Mouse (Mus musculus): Measurements from ENCODE around the gene Dgcr2.

Dgcr2 gene

DNA sequence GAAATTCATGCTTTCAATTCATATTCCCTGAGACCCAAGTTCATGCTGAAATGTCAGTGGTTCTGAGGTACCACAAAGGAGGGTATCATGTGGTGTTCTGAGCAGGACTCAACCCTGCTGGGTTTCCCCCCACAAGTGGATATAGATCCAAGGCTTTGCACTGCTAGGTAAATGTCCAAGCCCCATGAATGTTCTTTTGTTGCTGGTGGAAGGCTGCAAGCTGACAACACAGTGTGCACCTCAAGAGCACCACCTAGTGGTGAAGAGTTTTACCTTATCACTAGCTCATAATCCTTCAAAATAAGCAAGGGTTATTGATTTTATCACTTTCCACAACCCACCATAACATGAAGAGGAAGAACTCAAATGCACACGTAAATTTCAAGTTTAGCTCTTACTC, 49.4 kb downstream of the Dgcr2 start:
- DNase-seq (ENCODE audit: low spot score): peak; percentile 29

DNA sequence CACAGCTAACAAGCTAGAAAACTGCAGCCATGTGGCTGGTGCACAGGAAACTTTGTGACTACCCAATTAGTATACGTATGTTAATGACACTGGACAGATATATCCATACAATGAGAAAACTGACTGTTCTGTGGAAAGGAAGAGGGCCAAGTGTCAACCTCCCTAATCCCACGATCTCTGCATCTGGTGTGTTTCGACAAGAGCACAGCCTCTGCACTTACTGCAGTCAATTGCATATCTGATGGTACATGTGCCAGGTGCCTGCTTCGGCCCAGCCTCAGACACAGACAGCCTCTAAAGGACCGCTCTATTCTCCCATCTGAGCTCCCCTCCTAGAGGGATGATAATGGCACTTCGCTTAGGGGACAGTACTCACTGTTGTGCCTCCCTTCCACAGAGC, 49.9 kb downstream of the Dgcr2 start:
- no peak for DNase-seq (ENCODE audit: low spot score)

DNA sequence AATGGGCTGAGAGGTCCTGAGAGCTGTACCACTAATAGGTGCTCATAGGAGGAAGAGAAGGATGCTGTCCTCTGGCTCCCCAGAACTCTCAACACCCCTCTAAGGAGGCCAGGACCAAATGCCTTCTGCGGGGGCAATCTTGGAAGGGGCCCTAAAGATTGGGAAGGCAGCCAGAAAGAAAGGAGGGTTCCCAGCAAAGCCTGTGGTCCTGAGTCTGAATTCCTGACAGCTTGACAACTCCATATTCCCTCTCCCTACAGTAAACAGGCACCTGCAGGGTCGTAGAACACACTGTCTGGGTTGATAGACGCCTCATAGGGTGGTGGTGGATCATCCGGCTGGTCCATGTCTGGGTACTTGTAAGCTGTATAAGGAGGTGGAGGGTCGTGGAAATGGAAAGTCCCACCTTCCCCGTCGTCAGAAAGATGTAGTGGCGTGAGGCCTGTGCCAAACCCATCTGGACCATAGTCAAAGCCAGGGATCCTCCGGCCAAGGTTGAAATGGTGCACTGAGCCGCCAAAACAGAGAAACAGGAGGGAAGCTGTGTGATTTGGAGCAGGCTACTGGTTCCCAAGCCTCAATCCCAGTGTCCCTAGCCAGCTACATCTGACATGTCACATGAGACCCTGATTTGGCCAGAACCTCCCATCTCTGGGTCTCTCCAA, 54.5 kb downstream of the Dgcr2 start:
- no peak for DNase-seq (ENCODE audit: low spot score)

DNA sequence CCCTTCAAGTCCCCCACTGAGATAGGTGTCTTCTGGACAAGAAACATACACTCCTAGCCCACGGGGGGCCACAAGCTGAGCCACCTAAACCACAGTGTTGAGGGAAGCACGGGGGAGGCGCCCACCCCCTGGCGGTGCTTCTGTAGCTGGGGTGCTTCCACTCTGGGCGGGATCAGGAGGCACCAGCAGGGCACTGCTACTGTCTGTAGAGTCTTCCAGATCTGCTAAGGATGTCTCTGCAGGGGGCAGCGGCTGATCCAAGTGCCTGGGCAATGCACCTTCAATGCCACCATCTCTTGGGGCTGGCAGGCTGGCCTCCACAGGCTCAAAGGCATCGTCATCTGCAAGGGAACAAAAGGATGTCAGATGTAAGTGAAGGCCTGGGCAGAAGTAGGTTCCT, 55.9 kb downstream of the Dgcr2 start:
- no peak for DNase-seq (ENCODE audit: low spot score)

DNA sequence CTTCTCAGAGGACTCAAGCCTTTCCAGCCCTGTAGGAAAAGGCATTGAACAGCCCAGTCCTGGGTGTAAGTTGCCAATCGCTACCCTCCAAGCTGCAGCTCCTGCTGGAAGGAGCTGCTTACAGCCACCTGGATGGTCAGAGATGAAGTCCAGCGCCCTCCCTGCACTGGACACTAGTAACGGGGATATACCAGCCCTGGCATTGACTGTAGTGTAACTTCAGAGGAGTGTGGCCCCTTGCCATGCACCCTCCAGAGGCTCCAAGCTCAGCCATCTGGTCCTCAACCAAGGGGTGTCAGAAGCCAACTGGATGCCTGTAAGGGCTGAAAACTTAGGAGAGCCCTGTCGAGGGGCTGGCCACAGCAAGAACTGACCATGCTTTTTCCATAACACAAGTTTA, 58.4 kb downstream of the Dgcr2 start:
- DNase-seq (ENCODE audit: low spot score): no peak

DNA sequence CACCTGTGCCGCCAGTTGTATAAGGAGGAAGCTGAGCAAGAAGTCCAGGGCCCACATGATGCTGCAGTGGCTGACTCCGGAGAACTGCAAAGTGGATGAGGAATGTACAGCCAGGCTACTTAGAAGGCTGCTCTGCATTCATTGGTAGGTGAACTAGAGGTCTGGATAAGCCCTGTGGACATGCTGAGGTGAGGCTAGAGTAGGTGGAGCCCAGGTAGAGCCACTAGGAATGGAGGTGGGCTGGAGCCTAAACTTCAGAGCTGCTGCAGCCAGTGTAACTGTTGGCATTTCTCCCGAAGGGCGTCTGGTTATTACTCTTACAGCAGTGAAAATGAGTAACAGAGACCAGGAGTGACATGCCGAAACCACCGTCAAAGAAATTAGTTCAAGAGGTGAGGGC, 60.3 kb downstream of the Dgcr2 start, which contains the start of gene Car15:
TSS of gene Car15 (minus strand) at position 314 of the 400 bp plus-strand sequence.
- DNase-seq (ENCODE audit: low spot score): no peak

DNA sequence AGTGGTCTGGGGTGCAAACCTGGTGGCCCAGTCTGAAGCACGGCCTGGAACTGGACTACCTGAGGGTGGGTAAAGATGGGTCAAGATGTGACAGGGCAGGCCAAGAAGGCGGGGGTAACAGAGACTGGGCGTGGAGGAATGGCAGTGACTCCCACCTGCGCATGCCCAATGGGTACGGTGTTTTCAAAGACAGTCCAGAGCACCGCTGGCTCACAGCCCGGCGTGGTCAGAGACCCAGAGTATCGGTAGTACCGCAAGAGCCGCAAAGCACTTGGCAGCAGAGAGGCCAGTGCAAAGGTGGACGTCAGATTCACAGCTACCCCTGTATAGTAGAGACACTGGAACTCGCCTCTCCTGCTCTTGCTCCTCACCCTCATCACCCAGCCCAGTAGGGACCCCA, 62.9 kb downstream of the Dgcr2 start:
- no peak for DNase-seq (ENCODE audit: low spot score)

DNA sequence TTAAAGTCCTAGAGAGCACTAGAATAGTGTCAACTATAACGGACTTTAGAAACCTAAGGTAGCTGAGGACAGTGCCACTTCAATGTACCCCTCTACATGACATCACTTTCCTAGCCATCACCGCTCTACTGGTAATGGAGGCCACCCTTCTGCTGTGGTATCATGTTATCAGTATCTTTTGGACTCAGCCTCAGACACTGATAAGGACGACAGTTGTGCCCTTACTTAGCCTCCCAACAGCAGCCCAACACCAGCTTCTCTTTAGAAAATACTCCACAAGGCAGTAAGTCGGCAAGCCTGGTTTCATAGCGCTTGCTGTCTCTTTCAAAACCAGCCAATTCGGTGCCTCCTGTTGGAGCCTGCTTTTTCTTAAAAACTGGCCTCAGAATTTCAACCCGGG, 63.8 kb downstream of the Dgcr2 start:
- DNase-seq (ENCODE audit: low spot score): no peak

DNA sequence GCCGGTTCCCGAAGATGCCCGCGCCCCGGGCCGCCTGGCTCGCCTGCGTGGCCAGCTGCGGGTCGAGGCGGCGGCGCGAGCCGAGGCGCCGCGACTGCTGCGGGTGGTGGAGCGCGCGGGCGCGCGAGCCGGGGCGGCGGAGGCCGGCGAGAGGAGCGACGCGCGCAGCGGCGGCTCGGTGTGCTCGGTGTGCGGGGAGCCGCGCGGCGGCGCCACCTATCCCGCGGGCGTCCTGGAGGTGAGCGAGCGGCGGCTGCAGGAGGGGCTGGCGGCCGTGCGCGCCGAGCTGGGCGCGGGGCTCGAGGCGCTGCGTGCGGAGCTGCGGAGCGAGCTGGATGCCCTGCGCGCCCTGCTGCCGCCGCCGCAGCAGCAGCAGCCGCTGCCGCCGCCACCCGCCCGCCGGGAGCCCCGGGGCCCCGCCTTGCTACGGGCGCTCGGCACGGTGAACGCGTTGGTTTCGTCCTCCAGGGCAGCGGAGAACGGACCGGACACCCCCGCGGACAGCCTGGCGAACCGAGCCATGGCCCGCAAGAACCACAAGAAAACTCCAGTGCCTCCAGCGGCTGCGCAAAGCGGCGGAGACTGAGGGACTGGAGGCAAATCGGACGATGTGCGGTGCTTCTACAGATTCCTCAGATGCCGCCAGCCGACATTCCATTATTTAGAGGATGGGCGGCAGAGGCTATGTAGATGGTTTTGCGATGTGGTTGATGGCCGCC, 64.5 kb downstream of the Dgcr2 start:
- DNase-seq (ENCODE audit: low spot score): no peak

DNA sequence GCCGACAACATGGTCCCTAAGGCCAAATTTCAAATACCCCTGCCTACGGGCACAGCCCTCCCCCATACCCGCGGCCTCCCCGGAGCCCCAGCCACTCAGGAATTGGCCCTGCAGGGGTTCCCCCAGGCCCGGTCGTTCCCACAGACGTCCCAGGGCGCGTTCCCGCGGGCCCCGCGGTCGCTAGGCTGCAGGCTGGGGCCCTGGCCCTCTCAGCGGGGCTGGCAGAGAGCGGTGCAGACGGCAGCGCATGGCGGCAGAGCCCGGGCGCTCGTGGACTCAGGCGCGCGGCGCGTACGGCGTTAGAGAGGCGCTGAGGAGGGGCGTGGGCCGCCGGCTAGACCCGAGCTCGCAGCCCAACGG, 65.1 kb downstream of the Dgcr2 start:
- no peak for DNase-seq (ENCODE audit: low spot score)

DNA sequence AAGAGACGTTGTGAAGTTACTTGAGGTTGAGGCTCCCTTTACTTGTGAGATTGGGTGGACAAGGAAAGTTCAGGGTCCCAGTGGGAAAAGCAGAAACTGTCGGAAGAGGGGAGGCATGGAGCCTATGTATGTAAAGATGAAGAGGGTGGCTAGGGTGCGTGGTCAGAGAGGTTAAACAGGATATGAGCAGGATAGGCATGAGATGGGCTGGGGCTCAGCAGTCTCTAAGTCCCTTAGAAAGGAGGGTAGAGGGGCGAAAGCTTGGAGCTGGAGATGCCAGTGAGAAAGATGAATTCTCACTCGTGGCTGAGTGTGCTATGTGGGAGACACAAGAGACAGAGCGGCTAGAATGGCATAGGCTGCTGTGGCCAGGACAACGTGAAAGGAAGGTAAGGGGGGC, 65.5 kb downstream of the Dgcr2 start, which contains the start of gene B830017H08Rik:
TSS of gene B830017H08Rik (plus strand) at position 301 of the 400 bp plus-strand sequence.
- DNase-seq (ENCODE audit: low spot score): no peak

DNA sequence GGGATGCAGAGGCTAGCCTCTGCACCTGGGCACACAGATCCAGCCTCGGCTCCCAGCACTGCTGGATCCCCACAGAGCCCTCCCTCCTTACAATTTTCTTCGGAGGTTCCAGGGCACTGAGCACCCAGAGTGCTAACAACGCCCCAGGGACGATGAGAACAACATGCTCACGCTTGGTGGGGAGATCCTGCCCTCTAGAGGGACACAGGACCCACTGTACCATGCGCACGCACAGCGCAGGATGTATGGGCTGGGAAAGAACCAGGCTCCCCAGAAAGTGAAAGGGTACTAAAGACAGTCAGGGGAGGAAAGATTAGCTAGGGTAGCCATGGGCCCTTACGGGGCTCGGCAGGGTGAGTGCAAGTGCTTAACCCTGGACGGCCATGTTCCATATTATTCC, 66.6 kb downstream of the Dgcr2 start:
- DNase-seq (ENCODE audit: low spot score): no peak

DNA sequence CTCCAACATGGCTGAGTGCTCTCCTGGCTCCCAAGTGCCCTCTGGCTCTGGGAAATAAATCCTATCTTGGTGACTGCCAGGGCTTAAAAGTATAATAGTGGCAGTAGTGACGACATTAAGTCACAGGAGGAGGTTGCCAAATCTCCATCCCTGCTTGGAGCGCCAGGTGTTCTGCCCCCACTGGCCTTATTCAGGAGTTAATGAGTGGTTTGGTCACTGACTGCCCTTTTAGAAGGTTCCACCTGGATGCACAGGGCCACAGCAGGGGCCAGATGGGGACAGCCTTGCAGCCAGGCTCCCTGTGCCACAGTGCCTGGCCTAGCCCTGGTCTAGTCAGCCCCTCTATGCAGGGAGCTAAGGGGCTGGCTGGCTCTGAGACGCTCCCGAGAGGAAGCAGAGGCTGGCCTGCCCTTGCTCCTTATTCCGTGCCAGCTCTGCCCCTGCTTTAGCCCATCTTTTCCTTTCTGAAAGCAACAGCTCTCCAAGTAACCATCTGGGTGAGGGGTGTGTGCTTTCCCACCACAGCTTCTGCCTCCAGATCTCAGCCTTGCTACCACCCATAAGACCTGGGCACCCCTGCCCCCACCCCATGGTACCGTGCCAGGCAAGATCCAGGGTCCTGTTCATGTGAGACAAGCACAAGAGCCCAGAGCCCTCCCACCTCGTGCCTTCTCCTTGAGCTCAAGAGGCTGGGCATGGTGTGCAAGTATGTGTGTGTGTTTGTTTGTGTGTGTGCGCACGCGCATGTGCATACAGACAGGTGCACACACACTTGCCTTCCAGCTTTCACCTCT, 67.8 kb downstream of the Dgcr2 start:
- no peak for DNase-seq (ENCODE audit: low spot score)

DNA sequence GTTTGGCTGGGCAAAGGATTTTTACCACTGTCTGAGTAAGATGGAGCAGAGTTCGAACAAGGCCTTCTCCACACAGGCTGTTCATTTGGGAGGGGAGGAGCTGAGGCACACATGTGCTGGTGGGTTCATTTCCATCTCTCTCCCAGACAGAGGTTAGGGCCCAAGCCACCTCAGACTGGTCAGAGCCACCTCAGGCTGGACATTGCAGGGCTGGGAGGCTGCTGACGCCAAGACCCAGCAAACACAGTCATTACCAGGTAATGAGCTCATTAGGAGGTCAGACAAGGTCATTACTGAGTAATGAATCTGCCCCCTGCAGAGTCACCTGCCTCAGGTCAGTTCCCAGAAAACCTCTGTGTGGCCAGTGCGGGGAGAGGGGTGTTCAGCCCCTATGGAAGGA, 69.5 kb downstream of the Dgcr2 start:
- DNase-seq (ENCODE audit: low spot score): no peak

DNA sequence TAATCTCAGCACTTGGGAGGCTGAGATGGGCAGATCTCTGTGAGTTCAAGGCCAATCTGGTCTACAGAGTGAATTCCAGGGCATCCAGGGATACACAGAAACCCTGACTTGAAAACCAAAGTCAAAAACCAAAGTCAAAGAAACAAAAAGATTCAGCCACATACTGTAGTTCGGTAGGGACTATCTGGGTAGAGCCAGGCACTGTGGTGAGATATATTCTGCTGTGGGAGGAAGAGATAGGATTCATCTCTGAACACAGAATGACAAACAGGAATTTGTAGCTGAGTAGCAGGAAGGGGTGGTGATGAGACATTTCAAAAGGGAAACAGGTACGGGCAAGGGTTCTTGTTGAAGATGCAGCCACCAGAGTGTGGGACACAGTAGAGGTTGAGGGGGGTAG, 70.1 kb downstream of the Dgcr2 start:
- no peak for DNase-seq (ENCODE audit: low spot score)

DNA sequence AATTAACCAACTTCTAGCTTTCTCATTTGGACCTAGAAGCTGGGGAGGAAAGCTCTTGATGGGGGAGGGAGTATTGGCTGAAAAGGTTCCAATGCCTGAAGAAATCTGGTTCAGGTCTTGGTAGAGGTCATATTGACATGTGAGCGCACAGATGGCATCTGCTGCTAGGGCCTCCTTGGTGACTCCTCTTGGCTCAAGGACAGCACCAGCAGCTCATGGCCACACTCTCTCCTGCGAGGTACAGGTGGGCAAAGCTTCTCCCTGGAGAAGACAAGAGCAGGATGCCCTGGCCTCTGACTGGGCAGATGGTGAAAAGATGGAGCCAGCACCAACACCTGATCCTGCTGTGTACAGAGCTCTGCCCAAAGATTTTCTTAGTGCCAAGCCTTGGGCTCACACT, 71.9 kb downstream of the Dgcr2 start:
- no peak for DNase-seq (ENCODE audit: low spot score)

DNA sequence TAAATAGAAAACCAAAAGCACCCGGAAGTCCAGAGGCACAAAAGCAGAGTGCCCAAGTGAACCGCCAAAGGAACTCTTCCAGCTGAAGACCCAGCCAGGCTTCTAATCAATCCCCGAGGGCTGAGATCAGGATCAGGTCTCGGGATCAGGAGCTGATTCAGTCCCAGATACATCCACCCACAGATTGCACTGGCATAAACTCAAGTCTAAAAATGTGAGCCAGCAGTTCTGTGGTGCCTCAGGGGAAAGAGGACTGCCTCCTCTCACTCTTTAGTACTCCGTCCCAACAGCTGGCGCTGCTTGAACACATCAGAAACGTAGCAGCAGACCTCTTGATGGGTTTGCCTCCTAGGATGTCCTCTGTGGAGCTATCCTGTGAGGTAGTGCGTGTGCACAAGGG, 81.8 kb downstream of the Dgcr2 start:
- DNase-seq (ENCODE audit: low spot score): no peak

DNA sequence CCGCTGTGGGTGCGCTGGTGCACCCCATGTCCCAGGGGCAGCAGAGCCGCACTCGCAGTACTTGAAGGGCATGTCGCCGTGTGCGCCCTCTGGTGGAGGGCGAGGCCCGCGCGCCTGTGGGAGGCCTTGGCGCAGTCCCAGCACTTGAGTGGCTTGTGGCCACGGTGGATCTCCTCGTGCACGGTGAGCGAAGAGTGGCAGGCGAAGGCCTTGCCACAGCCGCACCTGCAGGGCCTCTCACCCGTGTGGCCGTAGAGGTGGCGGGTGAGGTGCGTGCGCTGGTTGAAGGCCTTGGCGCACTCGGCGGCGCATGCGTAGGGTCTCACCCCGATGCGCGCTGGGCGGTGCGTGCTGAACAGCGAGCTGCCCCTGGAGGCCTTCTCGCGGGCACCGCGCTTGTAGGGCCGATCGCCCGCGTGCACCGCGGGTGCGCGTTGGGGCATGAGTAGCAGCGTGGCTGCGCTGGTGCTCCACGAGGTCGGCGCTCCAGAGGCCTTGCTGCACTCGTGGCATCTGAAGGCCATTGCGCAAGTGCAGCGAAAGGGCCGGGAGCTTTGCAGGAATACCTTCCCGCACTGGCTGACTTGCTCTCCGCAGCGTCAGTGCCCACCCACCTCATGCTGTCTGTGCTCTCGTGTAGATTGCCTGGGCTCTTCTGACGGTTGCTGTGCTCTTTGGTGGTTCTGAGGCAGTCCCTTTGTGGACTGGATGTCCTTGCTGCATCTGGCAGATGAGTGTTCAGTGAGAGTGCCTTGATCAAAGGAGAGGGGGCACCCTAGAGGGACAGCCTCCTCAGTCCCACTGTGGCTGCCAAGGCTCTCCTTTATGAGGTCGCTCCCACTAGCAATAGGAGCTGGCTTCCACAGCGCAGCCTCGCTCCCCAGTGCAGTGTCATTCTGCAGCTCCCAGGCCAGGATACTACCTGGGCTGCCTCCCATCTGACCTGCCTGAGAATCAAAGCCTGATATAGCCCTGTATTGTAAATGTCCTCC, 82.7 kb downstream of the Dgcr2 start:
- DNase-seq (ENCODE audit: low spot score): peak; percentile 56

DNA sequence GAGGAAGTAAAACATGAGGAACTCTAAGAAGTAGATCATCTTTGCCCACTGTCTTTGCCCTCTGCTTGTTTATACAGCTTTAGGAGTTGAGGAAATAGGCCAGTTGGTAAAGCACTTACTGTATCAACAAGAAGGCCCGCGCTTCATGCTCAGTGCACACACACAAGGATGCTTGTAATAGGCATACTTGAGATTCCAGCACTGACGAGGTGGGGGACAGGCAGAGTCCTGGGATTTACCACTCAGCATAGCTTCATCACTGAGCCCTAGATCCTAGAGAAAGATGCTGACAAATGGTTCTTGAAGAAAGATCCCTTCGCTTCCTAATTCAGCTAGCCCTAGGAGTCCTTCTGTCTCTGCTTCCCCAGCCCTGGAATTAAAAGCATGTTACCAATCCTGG, 85.2 kb downstream of the Dgcr2 start:
- DNase-seq (ENCODE audit: low spot score): no peak

DNA sequence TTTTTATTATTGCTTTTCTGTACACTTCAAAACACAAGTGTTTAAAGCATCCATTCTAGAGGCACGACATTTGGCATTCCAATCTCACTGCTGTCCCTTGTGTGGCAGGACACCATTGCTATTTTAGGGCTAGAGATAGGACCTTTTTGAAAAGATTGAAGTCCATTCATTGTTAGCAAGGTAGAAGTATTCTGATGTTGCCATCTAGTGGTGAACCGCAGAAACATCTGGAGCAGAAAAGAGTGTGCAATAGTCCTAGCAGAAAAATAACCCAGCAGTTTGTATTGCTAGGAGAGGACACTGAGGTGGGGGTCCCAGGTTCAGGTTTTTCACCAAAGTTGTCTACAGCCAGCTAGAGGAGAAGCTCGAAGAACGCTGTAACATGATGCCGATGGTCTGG, 86.2 kb downstream of the Dgcr2 start:
- DNase-seq (ENCODE audit: low spot score): no peak

DNA sequence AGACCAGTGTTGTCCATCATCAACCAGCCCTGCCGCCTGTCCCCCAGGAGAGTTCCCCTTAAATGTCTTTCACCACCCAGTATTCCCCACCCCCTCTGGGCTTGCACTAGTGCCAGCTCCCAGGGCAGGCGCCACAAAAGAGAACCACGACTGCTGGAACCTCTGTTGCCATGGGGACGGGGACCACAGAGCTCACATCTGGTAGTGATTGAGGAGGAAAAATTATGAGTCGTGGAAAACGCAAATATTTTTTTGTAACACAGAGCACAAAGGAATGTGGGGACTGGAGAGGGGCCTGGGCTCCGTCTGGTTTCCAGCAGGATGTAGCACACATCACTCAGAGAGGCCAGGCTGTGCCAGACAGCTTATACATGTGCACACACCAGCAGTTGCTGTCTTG, 88.7 kb downstream of the Dgcr2 start:
- DNase-seq (ENCODE audit: low spot score): no peak

DNA sequence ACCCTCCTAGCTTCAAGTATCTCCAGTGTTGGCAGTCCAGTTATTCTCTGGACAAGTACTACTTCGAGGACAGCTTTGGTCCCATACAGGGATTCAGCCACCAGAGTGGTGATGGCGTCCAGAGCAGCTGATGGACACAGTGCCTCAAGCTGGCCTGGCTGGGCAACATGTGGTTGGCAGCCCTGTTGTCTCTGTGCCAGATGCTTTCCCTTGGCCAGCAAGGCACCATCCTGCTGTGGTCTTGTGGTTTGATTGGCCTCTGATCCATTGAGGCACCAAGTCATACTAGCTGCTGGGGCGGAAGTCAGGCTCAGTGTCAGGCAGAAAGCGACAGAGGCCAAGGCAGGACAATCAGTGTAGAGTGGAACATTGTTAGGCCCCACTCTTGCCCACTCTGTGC, 89.2 kb downstream of the Dgcr2 start:
- no peak for DNase-seq (ENCODE audit: low spot score)

Measured in urinary bladder, postnatal 25 days (tissue).